Mouse (Mus musculus) cerebellum, adult 9-10 months (tissue): ENCODE measurements around the gene Ppib.

Experiments used
- DNase-seq: peaks from one replicate; pipeline ENCODE4 v3.0.0; 2022

The Ppib gene

GRCm38 (mm10) chr9:66078493-66078892, 18.5 kb downstream of the Ppib start:
- DNase-seq = no peak

- DNase-seq = no peak
Measured at GRCm38 (mm10) chr9:66080804-66081459, 20.9 kb downstream of the Ppib start.

GRCm38 (mm10) chr9:66081999-66082398, 22.0 kb downstream of the Ppib start:
- no peak for DNase-seq

GRCm38 (mm10) chr9:66084171-66084570, 24.1 kb downstream of the Ppib start:
- no peak for DNase-seq

- DNase-seq = no peak
Measured at GRCm38 (mm10) chr9:66087062-66087461, 27.0 kb downstream of the Ppib start.

GRCm38 (mm10) chr9:66088411-66088810, 28.4 kb downstream of the Ppib start:
- no peak for DNase-seq

GRCm38 (mm10) chr9:66090593-66091244, 30.7 kb downstream of the Ppib start:
- no peak for DNase-seq

GRCm38 (mm10) chr9:66091327-66092231, 31.6 kb downstream of the Ppib start:
- no peak for DNase-seq

- DNase-seq = no peak
Measured at GRCm38 (mm10) chr9:66092664-66093063, 32.6 kb downstream of the Ppib start.

GRCm38 (mm10) chr9:66101577-66101976, 41.6 kb downstream of the Ppib start:
- DNase-seq = no peak

- no peak for DNase-seq
Measured at GRCm38 (mm10) chr9:66102668-66103067, 42.6 kb downstream of the Ppib start.

- DNase-seq = no peak
Measured at GRCm38 (mm10) chr9:66104601-66105000, 44.6 kb downstream of the Ppib start.

- DNase-seq = no peak
Measured at GRCm38 (mm10) chr9:66105168-66105567, 45.1 kb downstream of the Ppib start.

GRCm38 (mm10) chr9:66109574-66109973, 49.6 kb downstream of the Ppib start:
- no peak for DNase-seq

- DNase-seq = no peak
Measured at GRCm38 (mm10) chr9:66110126-66110525, 50.1 kb downstream of the Ppib start.

- no peak for DNase-seq
Measured at GRCm38 (mm10) chr9:66110611-66111379, 50.8 kb downstream of the Ppib start.

GRCm38 (mm10) chr9:66114341-66114740, 54.3 kb downstream of the Ppib start:
- DNase-seq = no peak
